Mouse (Mus musculus): ENCODE measurements around the gene Pdss2. TPM values are rescaled to one million over a fixed set of nuclear protein-coding genes. Genes with fewer than 3 reads are reported as not detected.

Pdss2 gene
- polyA plus RNA-seq (2017; shearing (Covaris generic)), result 12.6 TPM

DNA sequence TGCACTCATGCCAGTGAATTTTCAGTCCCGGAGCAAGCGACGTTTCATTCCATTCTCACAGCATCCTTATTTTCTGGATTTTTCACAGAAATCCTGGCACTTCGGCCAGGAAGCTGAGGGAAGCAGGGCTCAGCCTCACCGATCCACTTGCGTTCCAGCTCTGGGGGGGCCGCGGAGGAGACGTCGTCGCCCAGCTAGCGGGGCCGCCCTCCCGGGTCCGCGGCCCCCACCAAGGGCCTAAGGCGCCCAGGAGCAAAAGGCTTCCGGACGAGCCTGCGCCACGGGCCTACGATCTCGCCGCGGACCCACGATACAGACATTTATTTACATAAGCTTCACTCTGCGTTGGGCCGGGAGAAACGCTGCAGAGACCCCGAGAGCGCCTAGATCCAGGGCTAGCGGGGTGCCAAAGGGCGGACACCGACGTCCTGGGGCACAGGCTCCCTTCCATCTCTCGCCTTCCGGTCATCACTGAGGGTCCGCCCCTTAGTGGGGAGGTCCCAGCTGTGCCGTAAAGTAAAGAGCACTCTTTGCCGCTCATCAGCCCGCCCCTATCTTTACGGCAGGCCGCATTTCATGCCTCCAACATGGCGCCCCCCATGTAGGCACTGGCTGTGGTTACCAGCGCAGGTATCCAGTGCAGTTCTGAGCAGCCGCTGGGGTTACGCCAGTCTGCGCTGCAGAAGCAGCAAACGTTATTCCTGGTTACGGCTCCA lies at the start of gene Pdss2:
Pdss2 (plus strand) TSS at position 577 of the 716 bp plus-strand sequence.

DNA sequence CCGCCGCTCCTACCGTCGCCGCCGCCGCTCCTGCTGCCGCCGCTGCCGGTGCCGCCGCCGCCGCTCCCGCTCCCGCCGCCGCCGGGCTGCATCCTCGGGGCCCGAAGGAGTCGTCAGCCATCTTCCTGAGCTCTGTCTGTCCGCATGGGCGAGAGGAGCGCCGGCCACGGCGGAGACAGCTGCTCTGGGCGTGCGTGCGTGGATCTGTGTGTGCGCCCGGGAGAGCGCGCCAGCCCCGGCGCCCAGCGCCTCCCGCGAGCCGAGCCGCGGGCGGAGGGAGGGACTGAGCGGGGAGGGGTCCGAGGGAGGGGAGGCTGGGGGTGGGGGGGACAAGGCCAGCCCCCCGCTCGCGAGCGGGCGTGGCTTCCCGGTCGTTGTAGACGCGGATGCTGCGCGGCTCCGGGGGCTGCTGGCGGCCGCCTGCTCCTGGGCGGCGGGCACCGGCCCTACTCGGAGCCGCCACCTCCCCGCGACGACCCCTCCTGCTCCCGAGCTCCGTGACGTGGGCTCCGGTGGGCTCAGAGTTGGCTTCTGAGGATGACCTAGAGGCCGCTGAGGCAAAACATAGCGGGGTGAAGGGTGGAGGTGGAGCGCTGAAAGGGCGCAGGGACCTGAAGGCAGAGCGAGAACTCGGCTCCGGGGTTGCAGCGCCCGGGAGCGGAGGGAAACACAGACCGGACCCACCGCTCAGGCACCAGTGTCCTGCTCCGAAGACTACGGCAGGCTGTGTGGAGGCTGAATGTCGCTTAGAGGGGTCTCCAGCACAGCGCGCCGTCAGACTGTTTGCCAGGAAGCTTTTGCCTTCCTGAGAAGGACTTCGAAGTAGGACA lies 46.7 kb upstream of the Pdss2 start, which contains the start of the genes Sobp and 9030612E09Rik:
Sobp (minus strand) TSS at position 205 of the 830 bp plus-strand sequence.
9030612E09Rik (plus strand) TSS at position 379 of the 830 bp plus-strand sequence.

GRCm38 (mm10) chr10:43478751-43479435 lies 257.6 kb downstream of the Pdss2 start, which contains the start of gene Bend3:
Gene Bend3 (plus strand): TSS chr10:43478831.

Other genes starting within 250 kb of the Pdss2 start
- gene Sobp, start 47.0 kb upstream of the Pdss2 start, polyA plus RNA-seq (2017; shearing (Covaris generic)), result not detected
- not detected for gene 9030612E09Rik, start 46.8 kb upstream of the Pdss2 start, polyA plus RNA-seq (2017; shearing (Covaris generic))